Mouse (Mus musculus) hindbrain, embryonic 10.5 days (tissue): Measurements from ENCODE around the gene Med27. TPM values are rescaled to one million over a fixed set of nuclear protein-coding genes. Genes with fewer than 3 reads are reported as not detected.
A peak's percentile ranks its signal among the peaks of the same experiment; 100 is the strongest.

Source experiments
- DNase-seq: peaks from one replicate; pipeline ENCODE4 v3.0.0-alpha.2; 2017; ENCODE audit warnings: low spot score
- H3K27ac ChIP-seq: fragments of 300-500 bp; sonication (generic); 2 replicates; pipeline ENCODE4 v1.5.1; 2016; ENCODE audit warnings: mild to moderate bottlenecking, moderate library complexity
- H3K27me3 ChIP-seq: fragments of 300-500 bp; sonication (generic); 2 replicates; pipeline ENCODE4 v1.6.1; 2016; ENCODE audit warnings: mild to moderate bottlenecking; ENCODE audit not compliant: poor library complexity, insufficient read depth, severe bottlenecking
- H3K36me3 ChIP-seq: fragments of 300-500 bp; sonication (generic); 2 replicates; pipeline ENCODE4 v1.6.1; 2016; ENCODE audit warnings: mild to moderate bottlenecking, moderate library complexity
- H3K4me1 ChIP-seq: fragments of 300-500 bp; sonication (generic); replicated peaks from 2 replicates; pipeline ENCODE4 v1.6.1; 2016; ENCODE audit warnings: mild to moderate bottlenecking
- H3K4me3 ChIP-seq: fragments of 300-500 bp; sonication (generic); 2 replicates; pipeline ENCODE4 v1.5.1; 2016; ENCODE audit warnings: mild to moderate bottlenecking, moderate library complexity
- H3K9me3 ChIP-seq: fragments of 300-500 bp; sonication (generic); 2 replicates; pipeline ENCODE4 v1.6.1; 2016; ENCODE audit warnings: mild to moderate bottlenecking, moderate library complexity
- WGBS: fragments of 180-500 bp; shearing (Covaris S2); methylation state at CpG from one replicate; pipeline ENCODE4 v1.1.7; 2016; 5-methylcytosine and 5-hydroxymethylcytosine counted together
- polyA plus RNA-seq: library from polyadenylated mRNA; unstranded; fragments of >200 nt; fragmentation: Nextera tagmentation; extraction: Ambion mirVana; gene quantifications from 2 replicates; pipeline ENCODE4 v1.2.1, GENCODE M21; 2016

Gene Med27
- polyA plus RNA-seq, 1 experiment from 2014 or later, result 70.2 TPM

GRCm38 (mm10) chr2:29443626-29444217, 97.1 kb downstream of the Med27 start:
- no peak for DNase-seq

GRCm38 (mm10) chr2:29448476-29449002, 101.9 kb downstream of the Med27 start:
- H3K27me3 ChIP-seq, result no peaks in the 10 kb centered on the region
- DNase-seq, result no peak
- no peak overlapping the region for H3K27ac ChIP-seq
- 82% methylated on average over 7 of the region's 7 CpGs for WGBS
- H3K4me1 ChIP-seq, result peaks cover 36% of the 10 kb centered on the region
- no peaks in the 10 kb centered on the region for H3K36me3 ChIP-seq
- no peak overlapping the region for H3K4me3 ChIP-seq
- no peaks in the 10 kb centered on the region for H3K9me3 ChIP-seq

More at GRCm38 (mm10) chr2:29443626-29444217, 97.1 kb downstream of the Med27 start:
- Histone ChIP-seq H3K9me3 (no peaks in the 10 kb centered on the region), H3K4me3 (no peak overlapping the region), H3K36me3 (no peaks in the 10 kb centered on the region), H3K27me3 (no peaks in the 10 kb centered on the region), H3K4me1 (peaks cover 40% of the 10 kb centered on the region), H3K27ac (no peak overlapping the region)
- WGBS, result 90% methylated on average over 2 of the region's 2 CpGs

- Histone ChIP-seq H3K4me1 (peaks cover 48% of the 10 kb centered on the region), H3K36me3 (no peaks in the 10 kb centered on the region), H3K27me3 (no peaks in the 10 kb centered on the region), H3K9me3 (no peaks in the 10 kb centered on the region), H3K4me3 (no peak overlapping the region), H3K27ac (no peak overlapping the region)
- 84% methylated on average over 14 of the region's 14 CpGs for WGBS
- DNase-seq, result no peak
These were observed 104.9 kb downstream of the Med27 start for GRCm38 (mm10) chr2:29451368-29451999.

GRCm38 (mm10) chr2:29453376-29453775, 106.8 kb downstream of the Med27 start:
- Histone ChIP-seq H3K36me3 (no peaks in the 10 kb centered on the region), H3K4me1 (peaks cover 47% of the 10 kb centered on the region), H3K27ac (no peak overlapping the region), H3K27me3 (no peaks in the 10 kb centered on the region), H3K9me3 (no peaks in the 10 kb centered on the region), H3K4me3 (no peak overlapping the region)
- 69% methylated on average over 4 of the region's 4 CpGs for WGBS
- no peak for DNase-seq

GRCm38 (mm10) chr2:29456631-29457320, 110.2 kb downstream of the Med27 start:
- WGBS, result 82% methylated on average over 9 of the region's 9 CpGs
- no peaks in the 10 kb centered on the region for H3K27me3 ChIP-seq
- DNase-seq, result no peak
- no peak overlapping the region for H3K27ac ChIP-seq
- peaks cover 34% of the 10 kb centered on the region for H3K4me1 ChIP-seq
- no peaks in the 10 kb centered on the region for H3K9me3 ChIP-seq
- no peak overlapping the region for H3K4me3 ChIP-seq
- H3K36me3 ChIP-seq, result no peaks in the 10 kb centered on the region

- Histone ChIP-seq H3K4me3 (no peak overlapping the region), H3K27me3 (no peaks in the 10 kb centered on the region), H3K36me3 (no peaks in the 10 kb centered on the region), H3K27ac (no peak overlapping the region), H3K9me3 (no peaks in the 10 kb centered on the region), H3K4me1 (peaks cover 33% of the 10 kb centered on the region)
- 77% methylated on average over 2 of the region's 2 CpGs for WGBS
- DNase-seq, result no peak
These were observed 111.1 kb downstream of the Med27 start for GRCm38 (mm10) chr2:29457677-29458076.

- 95% methylated on average over 3 of the region's 3 CpGs for WGBS
- DNase-seq, result no peak
- peaks cover 27% of the 10 kb centered on the region for H3K4me1 ChIP-seq
These were observed 111.8 kb downstream of the Med27 start for GRCm38 (mm10) chr2:29458346-29458950.

GRCm38 (mm10) chr2:29459648-29460047, 113.0 kb downstream of the Med27 start:
- no peak for DNase-seq
- H3K27ac ChIP-seq, result no peak overlapping the region
- no peaks in the 10 kb centered on the region for H3K27me3 ChIP-seq
- 95% methylated on average over 1 of the region's 1 CpGs for WGBS
- H3K36me3 ChIP-seq, result no peaks in the 10 kb centered on the region
- peaks cover 17% of the 10 kb centered on the region for H3K4me1 ChIP-seq
- no peaks in the 10 kb centered on the region for H3K9me3 ChIP-seq
- no peak overlapping the region for H3K4me3 ChIP-seq

More at GRCm38 (mm10) chr2:29458346-29458950, 111.8 kb downstream of the Med27 start:
- Histone ChIP-seq H3K27ac (no peak overlapping the region), H3K27me3 (no peaks in the 10 kb centered on the region), H3K9me3 (no peaks in the 10 kb centered on the region), H3K4me3 (no peak overlapping the region), H3K36me3 (no peaks in the 10 kb centered on the region)

GRCm38 (mm10) chr2:29461841-29462240, 115.2 kb downstream of the Med27 start:
- no peaks in the 10 kb centered on the region for H3K36me3 ChIP-seq
- H3K4me1 ChIP-seq, result peaks cover 22% of the 10 kb centered on the region; the same call in 1 of the 2 replicates
- no peak overlapping the region for H3K4me3 ChIP-seq
- DNase-seq, result no peak
- H3K27me3 ChIP-seq, result no peaks in the 10 kb centered on the region
- no peak overlapping the region for H3K27ac ChIP-seq
- 96% methylated on average over 2 of the region's 2 CpGs for WGBS
- H3K9me3 ChIP-seq, result no peaks in the 10 kb centered on the region

- 92% methylated on average over 6 of the region's 6 CpGs for WGBS
These were observed 116.5 kb downstream of the Med27 start for GRCm38 (mm10) chr2:29463039-29463585.

GRCm38 (mm10) chr2:29464851-29465648, 118.4 kb downstream of the Med27 start:
- no peak overlapping the region for H3K27ac ChIP-seq
- no peak for DNase-seq
- no peaks in the 10 kb centered on the region for H3K36me3 ChIP-seq
- H3K4me3 ChIP-seq, result no peak overlapping the region
- no peaks in the 10 kb centered on the region for H3K9me3 ChIP-seq
- no peaks in the 10 kb centered on the region for H3K27me3 ChIP-seq
- WGBS, result 89% methylated on average over 9 of the region's 9 CpGs
- H3K4me1 ChIP-seq, result peaks cover 30% of the 10 kb centered on the region

More at GRCm38 (mm10) chr2:29463039-29463585, 116.5 kb downstream of the Med27 start:
- H3K4me1 ChIP-seq, result peaks cover 22% of the 10 kb centered on the region; the same call in 1 of the 2 replicates
- H3K27me3 ChIP-seq, result no peaks in the 10 kb centered on the region
- H3K4me3 ChIP-seq, result no peak overlapping the region
- no peak overlapping the region for H3K27ac ChIP-seq
- H3K9me3 ChIP-seq, result no peaks in the 10 kb centered on the region
- no peak for DNase-seq
- H3K36me3 ChIP-seq, result no peaks in the 10 kb centered on the region

GRCm38 (mm10) chr2:29465649-29466137, 119.1 kb downstream of the Med27 start:
- Histone ChIP-seq H3K9me3 (no peaks in the 10 kb centered on the region), H3K27me3 (no peaks in the 10 kb centered on the region), H3K36me3 (no peaks in the 10 kb centered on the region), H3K4me3 (no peak overlapping the region), H3K27ac (0 out of 2 replicates have a peak overlapping the region, but pooled peaks have one; percentile 59), H3K4me1 (peaks cover 30% of the 10 kb centered on the region)
- WGBS, result 75% methylated on average over 3 of the region's 3 CpGs
- DNase-seq, result no peak
